Mouse (Mus musculus) megakaryocyte, embryonic 14.5 days (primary cell): ENCODE data around the gene Pnpla3.

Source experiments
- FLI1 ChIP-seq: IDR thresholded peaks from 2 replicates; pipeline ENCODE4 v1.6.1; 2012; ENCODE audit warnings: low read length, inconsistent platforms, mixed read lengths
- GATA1 ChIP-seq: IDR thresholded peaks from 3 replicates; pipeline ENCODE4 v1.6.1; 2012; ENCODE audit warnings: mixed read lengths, low read length, inconsistent platforms, borderline replicate concordance

- TF ChIP-seq GATA1 (no peak), FLI1 (no peak)
These were observed 46.8 kb downstream of the Pnpla3 start for GRCm38 (mm10) chr15:84214476-84214875.
